Mouse (Mus musculus) limb, embryonic 14.5 days (tissue): ENCODE data around the gene Ctnnbip1. TPM values are rescaled to one million over a fixed set of nuclear protein-coding genes. Genes with fewer than 3 reads are reported as not detected.
"Not testable (repeated sequence)": the region's sequence is repeated elsewhere in the genome, so short reads cannot be mapped to it uniquely, and the experiment has no call there.

Experiments used
- ATAC-seq: fragments of 200-750 bp; cut with Nextera tagmentation; 2 replicates; pipeline ENCODE4 v1.8.0; 2017; ENCODE audit warnings: low read depth, moderate number of reproducible peaks, moderate TSS enrichment; ENCODE audit not compliant: low FRiP score
- DNase-seq: peaks from one replicate; pipeline ENCODE4 v3.0.0-alpha.2; 2015; ENCODE audit warnings: low spot score
- H3K27ac ChIP-seq: fragments of 300-500 bp; sonication (generic); replicated peaks from 2 replicates; pipeline ENCODE4 v1.5.1; 2014; ENCODE audit warnings: low read depth, mild to moderate bottlenecking, low read length, moderate library complexity, mixed read lengths
- H3K27me3 ChIP-seq: fragments of 300-500 bp; sonication (generic); 2 replicates; pipeline ENCODE4 v1.6.1; 2014; ENCODE audit warnings: low read length, mixed read lengths; ENCODE audit not compliant: control insufficient read depth, insufficient read depth
- H3K36me3 ChIP-seq: fragments of 300-500 bp; sonication (generic); 2 replicates; pipeline ENCODE4 v1.6.1; 2014; ENCODE audit warnings: mild to moderate bottlenecking, low read length, moderate library complexity, mixed read lengths; ENCODE audit not compliant: control insufficient read depth, insufficient read depth
- H3K4me1 ChIP-seq: fragments of 300-500 bp; sonication (generic); 2 replicates; pipeline ENCODE4 v1.6.1; 2014; ENCODE audit warnings: antibody characterized with exemption, low read length, mixed read lengths; ENCODE audit not compliant: control insufficient read depth, insufficient read depth
- H3K4me2 ChIP-seq: fragments of 300-500 bp; sonication (generic); replicated peaks from 2 replicates; pipeline ENCODE4 v1.6.1; 2014; ENCODE audit warnings: low read depth, mild to moderate bottlenecking, low read length, moderate library complexity; ENCODE audit not compliant: severe bottlenecking
- H3K4me3 ChIP-seq: fragments of 300-500 bp; sonication (generic); replicated peaks from 2 replicates; pipeline ENCODE4 v1.5.1; 2014; ENCODE audit warnings: low read length
- H3K9ac ChIP-seq: fragments of 300-500 bp; sonication (generic); 2 replicates; pipeline ENCODE4 v1.6.1; 2014; ENCODE audit warnings: mild to moderate bottlenecking, low read depth, low read length, moderate library complexity; ENCODE audit not compliant: severe bottlenecking
- H3K9me3 ChIP-seq: fragments of 300-500 bp; sonication (generic); 2 replicates; pipeline ENCODE4 v1.6.1; 2016; ENCODE audit warnings: low read length; ENCODE audit not compliant: control insufficient read depth
- POLR2A ChIP-seq: fragments of 200-500 bp; IDR thresholded peaks from 2 replicates; pipeline ENCODE4 v1.8.0; 2012; ENCODE audit warnings: inconsistent platforms, mild to moderate bottlenecking, moderate library complexity, borderline replicate concordance; ENCODE audit not compliant: insufficient read depth, insufficient read length; ENCODE audit errors: extremely low read depth
- WGBS: fragments of 180-500 bp; shearing (Covaris S2); extraction: QIAGEN DNeasy Blood & Tissue Kit; methylation state at CpG from one replicate; pipeline ENCODE4 v1.1.7; 2014; 5-methylcytosine and 5-hydroxymethylcytosine counted together
- microRNA-seq: library from miRNA; unstranded; fragments of <30 nt; microRNA quantifications from one replicate; pipeline ENCODE4, GENCODE M21; 2016
- polyA plus RNA-seq, 2 experiments: library from polyadenylated mRNA; depleted of rRNA in 1 of 2; stranded (reverse) in 1 of 2; unstranded in 1 of 2; fragments of >200 nt; fragmentation: Nextera tagmentation in 1 of 2; extraction: Ambion mirVana in 1 of 2; gene quantifications; 2 replicates each; pipeline versions ENCODE4 v1.2.1 to v1.2.3; 2012 to 2014

Gene Ctnnbip1
- polyA plus RNA-seq, 2 experiments = 39.3 to 73.6 TPM

DNA sequence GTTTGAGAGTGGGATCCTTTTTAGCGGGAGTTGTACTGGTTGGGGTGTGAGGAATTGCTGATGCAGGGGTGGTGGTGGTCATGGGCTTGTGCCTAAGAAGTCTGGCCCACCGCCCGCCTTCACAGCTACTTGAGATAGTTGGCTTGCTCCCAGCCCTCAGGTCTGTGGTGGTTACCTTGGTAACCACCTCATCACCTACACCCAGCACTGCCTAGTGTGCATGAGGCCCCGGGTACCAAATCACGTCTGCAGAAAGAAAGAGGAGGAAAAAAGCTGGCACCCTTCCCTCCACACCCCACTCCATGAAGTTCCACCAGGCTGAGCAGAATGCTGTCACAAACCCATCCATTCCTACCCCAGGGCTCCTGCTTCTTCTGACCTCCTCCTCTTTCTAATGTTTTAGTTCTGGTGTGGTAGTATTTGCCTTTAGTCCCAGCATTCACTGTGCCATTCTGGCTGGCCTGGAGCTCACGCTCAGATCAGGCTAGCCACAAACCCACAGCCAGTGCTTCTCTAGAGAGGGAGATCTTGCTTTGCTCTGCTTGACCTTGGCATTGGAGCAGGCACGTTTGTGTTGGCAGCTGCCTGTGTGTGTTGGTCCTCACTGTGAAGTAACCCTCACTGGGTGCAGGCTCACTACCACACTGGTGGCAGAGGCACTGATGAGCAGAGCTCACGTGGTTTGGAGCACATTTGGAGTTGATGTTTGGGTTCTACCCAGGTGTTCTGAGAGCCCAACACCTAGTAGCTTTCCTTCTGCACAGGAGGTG, 91.4 kb downstream of the Ctnnbip1 start:
- 53% methylated on average over 8 of the region's 8 CpGs for WGBS
- peak; percentile 53 for DNase-seq
- peak; percentile 56; the same call in 1 of the 2 replicates for ATAC-seq
- H3K4me2 ChIP-seq = no peak overlapping the region
- H3K27me3 ChIP-seq = no peaks in the 10 kb centered on the region
- peak overlapping the region; percentile 67; the same call in 1 of the 2 replicates for H3K27ac ChIP-seq
- no peak for TF ChIP-seq POLR2A
- peaks cover 25% of the 10 kb centered on the region for H3K4me1 ChIP-seq
- H3K9ac ChIP-seq = no peak overlapping the region
- no peaks in the 10 kb centered on the region for H3K9me3 ChIP-seq
- H3K4me3 ChIP-seq = no peak overlapping the region
- H3K36me3 ChIP-seq = no peaks in the 10 kb centered on the region

DNA sequence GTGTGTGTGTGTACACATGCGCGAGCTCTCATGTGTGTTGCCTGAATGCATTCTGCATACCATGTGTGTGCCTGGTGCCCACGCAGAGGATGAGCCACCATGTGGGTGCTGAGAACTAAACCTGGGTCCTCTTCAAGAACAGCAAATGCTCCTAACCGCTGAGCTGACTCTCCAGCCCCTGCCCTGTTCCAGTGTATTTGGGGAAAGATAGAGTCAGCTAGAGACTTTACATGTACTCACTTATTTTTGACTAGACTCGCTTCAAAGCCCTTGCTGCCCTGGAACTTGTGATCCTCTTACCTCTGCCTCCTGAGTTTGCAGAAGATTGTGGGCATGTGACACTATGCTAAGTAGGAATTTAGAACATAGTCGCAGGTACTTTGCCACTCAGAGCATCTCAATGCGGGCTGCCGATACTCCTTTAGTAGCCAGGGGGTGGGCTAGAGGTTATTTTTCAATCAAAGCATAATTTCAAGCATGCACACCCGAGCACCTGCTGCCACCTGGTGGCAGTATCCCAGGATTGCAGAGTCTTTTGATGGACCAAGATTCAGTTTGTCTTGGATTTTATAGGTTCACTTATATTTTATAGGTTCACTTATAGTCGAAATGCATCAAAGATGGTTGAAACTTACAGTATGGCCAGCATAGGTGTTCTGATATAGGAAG, 93.5 kb downstream of the Ctnnbip1 start:
- no peak overlapping the region for H3K4me3 ChIP-seq
- H3K4me2 ChIP-seq = no peak overlapping the region
- peak; percentile 76 for DNase-seq
- no peak overlapping the region for H3K27ac ChIP-seq
- TF ChIP-seq POLR2A = no peak
- WGBS = 46% methylated on average over 10 of the region's 10 CpGs
- peaks cover 20% of the 10 kb centered on the region; the same call in 1 of the 2 replicates for H3K36me3 ChIP-seq
- ATAC-seq = no peak
- no peaks in the 10 kb centered on the region for H3K27me3 ChIP-seq
- no peak overlapping the region for H3K9ac ChIP-seq
- no peaks in the 10 kb centered on the region for H3K9me3 ChIP-seq
- H3K4me1 ChIP-seq = peaks cover 25% of the 10 kb centered on the region

DNA sequence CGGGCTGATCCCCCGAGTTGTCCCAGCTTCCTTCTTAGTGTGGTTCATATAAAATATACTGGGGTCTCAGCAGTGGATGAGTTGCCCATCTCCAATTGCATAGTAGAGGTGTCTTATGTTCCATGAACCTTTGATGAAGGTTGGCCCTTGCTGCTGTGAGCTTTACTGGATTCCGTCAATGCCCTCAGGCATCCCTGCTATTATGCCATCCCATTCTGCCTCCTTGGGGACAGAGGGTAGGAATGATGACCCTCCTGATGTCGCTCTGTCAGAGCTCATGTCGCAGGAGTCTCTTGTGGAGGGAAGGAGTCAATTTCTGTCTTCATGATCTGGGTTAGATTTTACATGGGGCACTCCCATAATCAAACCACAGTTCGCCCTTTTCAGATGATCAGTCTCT, 95.5 kb downstream of the Ctnnbip1 start:
- peaks cover 23% of the 10 kb centered on the region; the same call in 1 of the 2 replicates for H3K36me3 ChIP-seq
- H3K4me2 ChIP-seq, ATAC-seq, H3K9me3 ChIP-seq, H3K9ac ChIP-seq, H3K27ac ChIP-seq, H3K27me3 ChIP-seq, H3K4me3 ChIP-seq, DNase-seq: not testable (repeated sequence)
- WGBS = 63% methylated on average over 6 of the region's 6 CpGs
- peaks cover 11% of the 10 kb centered on the region for H3K4me1 ChIP-seq

DNA sequence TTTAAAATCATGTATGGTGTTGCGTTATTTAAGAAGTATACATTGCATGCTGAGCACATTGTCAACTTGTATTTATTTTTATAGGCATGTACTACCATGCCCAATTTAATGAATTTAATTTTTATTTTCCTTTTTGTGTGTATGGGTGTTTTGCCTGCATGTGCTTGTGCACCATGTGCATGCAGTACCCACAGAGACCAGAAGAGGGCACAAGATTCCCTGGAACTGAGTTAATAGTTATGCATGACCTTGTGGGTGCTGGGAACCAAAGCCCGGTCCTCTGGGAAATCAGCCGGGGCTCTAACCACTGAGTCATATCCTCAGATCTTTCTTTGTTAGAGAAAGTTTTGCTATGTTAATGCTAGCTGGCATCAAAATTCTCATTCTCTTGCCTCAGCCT, 96.8 kb downstream of the Ctnnbip1 start:
- H3K4me1 ChIP-seq = no peaks in the 10 kb centered on the region
- no peak overlapping the region for H3K4me3 ChIP-seq
- H3K27me3 ChIP-seq = no peaks in the 10 kb centered on the region
- H3K9ac ChIP-seq = no peak overlapping the region
- WGBS = 98% methylated on average over 3 of the region's 3 CpGs
- TF ChIP-seq POLR2A = no peak
- no peak for DNase-seq
- no peak overlapping the region for H3K4me2 ChIP-seq
- H3K36me3 ChIP-seq = peaks cover 25% of the 10 kb centered on the region; the same call in 1 of the 2 replicates
- H3K27ac ChIP-seq = no peak overlapping the region
- H3K9me3 ChIP-seq = no peaks in the 10 kb centered on the region
- ATAC-seq = no peak

Small RNA genes within 50 kb of the gene (microRNA-seq; reads per million reads assigned to microRNA genes)
- 0.69 reads per million for gene Mir5616

Other genes with a start within 250 kb of the Ctnnbip1 start
- gene Kif1b, start 210.5 kb upstream of the Ctnnbip1 start, polyA plus RNA-seq (2012; rRNA removed) = 35.0 and 41.6 TPM in 2 replicates
- 47.6 and 50.3 TPM in 2 replicates for gene Kif1b, start 210.5 kb upstream of the Ctnnbip1 start, polyA plus RNA-seq (2014; fragmentation: Nextera tagmentation; extraction: Ambion mirVana)
- 82.1 and 95.0 TPM in 2 replicates for gene Ube4b, start 91.5 kb upstream of the Ctnnbip1 start, polyA plus RNA-seq (2012; rRNA removed)
- 39.8 and 45.1 TPM in 2 replicates for gene Ube4b, start 91.5 kb upstream of the Ctnnbip1 start, polyA plus RNA-seq (2014; fragmentation: Nextera tagmentation; extraction: Ambion mirVana)
- 0.11 TPM in 1 of 2 replicates, not detected in the other for gene Rbp7, start 63.3 kb upstream of the Ctnnbip1 start, polyA plus RNA-seq (2012; rRNA removed)
- 0.89 and 1.4 TPM in 2 replicates for gene Rbp7, start 63.3 kb upstream of the Ctnnbip1 start, polyA plus RNA-seq (2014; fragmentation: Nextera tagmentation; extraction: Ambion mirVana)
- gene Tmem274, start 40.9 kb upstream of the Ctnnbip1 start, polyA plus RNA-seq (2012; rRNA removed) = not detected in 2 replicates
- 0.93 TPM in 1 of 2 replicates, not detected in the other for gene Tmem274, start 40.9 kb upstream of the Ctnnbip1 start, polyA plus RNA-seq (2014; fragmentation: Nextera tagmentation; extraction: Ambion mirVana)
- 10.1 and 11.4 TPM in 2 replicates for gene Nmnat1, start 33.0 kb upstream of the Ctnnbip1 start, polyA plus RNA-seq (2012; rRNA removed)
- gene Nmnat1, start 33.0 kb upstream of the Ctnnbip1 start, polyA plus RNA-seq (2014; fragmentation: Nextera tagmentation; extraction: Ambion mirVana) = 9.1 and 10.6 TPM in 2 replicates
- gene Lzic, start 33.0 kb upstream of the Ctnnbip1 start, polyA plus RNA-seq (2012; rRNA removed) = 32.8 and 36.1 TPM in 2 replicates
- gene Lzic, start 33.0 kb upstream of the Ctnnbip1 start, polyA plus RNA-seq (2014; fragmentation: Nextera tagmentation; extraction: Ambion mirVana) = 54.0 and 55.2 TPM in 2 replicates
- gene Clstn1, start 68.2 kb downstream of the Ctnnbip1 start, polyA plus RNA-seq (2012; rRNA removed) = 56.5 and 58.2 TPM in 2 replicates
- gene Clstn1, start 68.2 kb downstream of the Ctnnbip1 start, polyA plus RNA-seq (2014; fragmentation: Nextera tagmentation; extraction: Ambion mirVana) = 51.2 and 61.1 TPM in 2 replicates
- gene Pik3cd, start 184.3 kb downstream of the Ctnnbip1 start, polyA plus RNA-seq (2012; rRNA removed) = 5.7 and 6.1 TPM in 2 replicates
- 5.1 and 5.9 TPM in 2 replicates for gene Pik3cd, start 184.3 kb downstream of the Ctnnbip1 start, polyA plus RNA-seq (2014; fragmentation: Nextera tagmentation; extraction: Ambion mirVana)
- gene Tmem201, start 219.8 kb downstream of the Ctnnbip1 start, polyA plus RNA-seq (2012; rRNA removed) = 59.3 and 80.2 TPM in 2 replicates
- gene Tmem201, start 219.8 kb downstream of the Ctnnbip1 start, polyA plus RNA-seq (2014; fragmentation: Nextera tagmentation; extraction: Ambion mirVana) = 20.4 and 22.1 TPM in 2 replicates